Mouse (Mus musculus) erythroid progenitor cell, adult 5-6 weeks (primary cell): ENCODE data around the gene Gadd45g. TPM values are rescaled to one million over a fixed set of nuclear protein-coding genes. Genes with fewer than 3 reads are reported as not detected.

ENCODE experiments used
- ATAC-seq: replicated peaks from 2 replicates; pipeline ENCODE4 v1.8.0; 2016; ENCODE audit warnings: moderate number of reproducible peaks, mild to moderate bottlenecking, moderate TSS enrichment, inconsistent platforms; ENCODE audit not compliant: poor library complexity, low FRiP score, severe bottlenecking
- total RNA-seq, 2 experiments: library from RNA; stranded (forward) in 1 of 2; stranded (reverse) in 1 of 2; fragments of 150-400 nt in 1 of 2; fragments of 186-747, 209-891 nt in 1 of 2; gene quantifications; 2 replicates each; pipeline versions ENCODE4 v1.2.3 to v1.2.4; 2015 to 2017; ENCODE audit warnings: low replicate concordance in 2 of 2

Gadd45g gene
- total RNA-seq, 2 experiments from 2014 or later: not detected

DNA sequence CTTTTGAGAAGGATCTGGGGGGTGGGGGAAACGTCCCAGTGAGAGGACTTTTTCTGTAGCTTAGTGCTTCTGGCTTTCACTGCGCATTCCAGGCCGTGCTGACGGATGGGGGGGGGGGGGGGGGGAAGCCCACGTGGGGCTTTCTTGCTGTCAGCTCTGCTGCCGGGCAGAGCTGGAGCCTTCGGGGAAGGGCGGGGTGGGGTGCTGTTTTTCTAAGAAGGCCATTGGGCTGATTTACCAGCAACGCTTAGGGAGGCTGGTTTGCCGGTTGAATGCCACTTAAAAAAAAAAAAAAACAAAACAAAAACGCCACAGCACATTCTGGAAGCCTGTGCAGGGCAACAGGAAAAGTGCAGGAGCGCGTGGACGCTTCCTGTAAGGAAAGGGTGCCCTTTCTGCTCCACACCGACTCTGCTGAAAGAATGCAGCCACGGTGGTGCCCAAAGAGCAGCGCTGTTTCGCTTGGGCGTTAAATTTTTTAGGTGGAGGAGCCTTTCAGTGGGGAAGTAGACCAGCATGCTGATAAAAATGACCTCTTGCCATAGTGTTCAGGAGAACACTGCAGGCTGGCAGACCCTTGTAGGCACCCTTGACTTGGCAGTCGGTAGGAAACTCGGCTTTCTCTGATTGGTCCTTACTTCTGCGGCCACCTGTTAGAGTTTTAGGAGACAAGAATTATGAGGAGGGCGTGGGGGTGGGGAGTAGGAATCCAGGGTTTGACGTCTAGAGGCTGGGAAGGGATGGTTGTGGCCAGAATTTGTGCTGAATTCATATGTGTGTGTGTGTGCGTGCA lies 3.0 kb downstream of the Gadd45g start:
- no peak for ATAC-seq

DNA sequence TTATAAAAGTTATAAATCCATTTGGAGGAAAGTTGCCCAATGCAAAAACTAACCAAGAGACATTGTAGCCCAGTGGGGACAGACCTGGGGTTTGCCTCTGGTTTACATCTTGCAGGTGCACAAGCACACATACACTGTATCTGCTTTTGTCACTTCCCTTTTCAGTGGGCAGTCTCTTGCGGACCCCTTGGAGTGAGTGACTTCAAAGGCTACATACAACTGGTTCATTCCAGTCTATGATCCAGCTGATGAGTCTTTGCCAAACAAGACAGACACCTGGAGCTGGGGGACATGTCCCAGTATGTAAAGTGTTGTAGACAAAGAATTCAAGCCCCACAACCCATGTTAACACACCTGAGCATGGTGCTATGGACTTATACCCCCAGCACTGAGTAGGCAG lies 4.1 kb downstream of the Gadd45g start:
- no peak for ATAC-seq

DNA sequence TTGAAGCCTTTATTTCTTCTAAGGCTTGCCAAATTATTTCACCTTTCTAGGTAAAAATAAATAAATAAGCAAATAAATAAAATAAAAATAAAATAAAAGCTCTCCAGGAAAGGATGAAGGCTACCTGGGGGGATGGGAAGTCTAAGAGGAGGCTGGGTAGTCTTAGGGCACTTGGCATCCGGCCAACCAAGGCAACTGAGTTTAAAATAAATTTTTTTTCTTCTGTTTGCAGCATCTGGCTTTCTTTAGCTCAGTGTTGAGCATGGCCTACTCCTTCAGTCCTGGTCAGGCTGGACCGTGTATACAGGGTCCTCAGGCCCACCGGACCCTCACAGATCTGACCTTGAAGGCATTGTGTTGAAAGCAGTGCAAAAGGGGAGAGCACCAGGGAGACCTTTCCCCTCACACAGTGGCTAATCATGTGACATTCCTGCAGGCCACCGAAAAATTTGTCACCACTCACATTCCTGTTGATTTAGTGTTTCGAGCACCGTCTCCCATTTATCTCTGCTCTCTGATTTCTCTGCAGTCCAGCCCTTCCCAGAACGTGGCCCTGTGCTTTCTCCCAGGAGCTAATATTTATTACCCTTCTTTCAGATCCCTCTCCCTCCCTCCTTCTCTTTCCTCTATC lies 6.2 kb downstream of the Gadd45g start:
- ATAC-seq: no peak

DNA sequence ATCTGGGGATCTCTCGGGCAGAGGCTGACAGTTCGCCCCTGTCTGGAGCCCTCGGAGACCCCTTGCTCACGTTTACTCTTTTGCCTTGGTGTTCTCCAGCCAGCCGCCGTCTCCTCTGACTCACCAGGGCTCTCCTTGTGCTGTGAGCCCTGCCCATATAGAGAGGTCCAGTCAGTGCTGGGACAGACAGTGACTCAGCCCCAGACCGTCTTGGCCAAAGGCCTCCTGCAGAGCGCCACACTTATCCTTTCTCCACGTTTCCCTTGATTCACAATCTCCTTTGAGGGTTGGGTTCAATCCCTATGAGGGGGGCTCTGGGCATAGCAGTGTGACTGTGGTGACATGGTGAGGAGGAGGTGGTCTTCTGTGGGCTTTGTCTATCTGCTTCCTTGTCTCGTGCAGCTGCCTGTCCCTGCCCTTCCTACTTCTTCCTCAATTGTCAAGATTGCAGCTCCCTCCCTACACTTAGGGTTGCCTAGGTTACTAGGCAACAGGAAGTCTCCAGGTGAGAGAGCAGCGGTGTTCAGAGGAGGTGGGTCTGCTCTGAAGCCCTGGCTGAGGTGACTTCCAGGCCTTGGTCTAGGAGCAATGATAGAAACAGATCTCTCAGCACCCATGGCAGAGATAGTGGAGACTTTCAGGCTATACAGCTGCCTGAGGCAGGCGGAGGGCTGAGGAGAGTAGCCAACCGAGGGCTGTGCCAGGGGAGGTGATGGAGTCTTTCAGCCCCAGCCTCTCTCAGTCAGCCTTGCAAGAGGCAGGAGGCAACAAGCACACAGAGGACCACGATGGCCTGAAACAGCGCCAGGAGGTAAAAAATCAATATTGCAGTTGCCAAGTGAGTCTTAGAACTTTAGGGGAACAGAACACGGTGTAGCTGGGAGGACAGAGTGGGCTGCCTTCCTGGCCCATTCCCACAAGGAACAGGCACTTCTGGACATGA lies 7.1 kb downstream of the Gadd45g start:
- ATAC-seq: no peak

DNA sequence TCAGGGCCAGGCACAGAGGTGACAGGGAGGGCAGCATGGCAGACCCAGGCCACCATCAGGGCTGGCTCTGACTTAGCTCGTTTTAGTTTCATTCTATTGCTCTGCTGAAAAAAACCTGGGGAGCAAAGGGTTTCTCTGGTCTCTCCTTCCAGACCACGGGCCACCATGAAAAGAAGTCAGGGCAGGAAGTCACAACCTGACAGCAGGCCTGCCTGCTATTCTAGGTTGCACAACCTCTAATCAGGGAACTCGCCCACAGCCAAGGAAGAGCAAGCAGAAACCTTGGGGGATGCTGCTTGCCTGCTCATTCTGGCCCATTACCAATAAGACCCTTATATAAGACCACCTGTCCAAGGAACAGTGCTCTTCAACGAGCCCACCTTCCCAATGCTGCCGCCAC lies 9.1 kb downstream of the Gadd45g start:
- no peak for ATAC-seq

DNA sequence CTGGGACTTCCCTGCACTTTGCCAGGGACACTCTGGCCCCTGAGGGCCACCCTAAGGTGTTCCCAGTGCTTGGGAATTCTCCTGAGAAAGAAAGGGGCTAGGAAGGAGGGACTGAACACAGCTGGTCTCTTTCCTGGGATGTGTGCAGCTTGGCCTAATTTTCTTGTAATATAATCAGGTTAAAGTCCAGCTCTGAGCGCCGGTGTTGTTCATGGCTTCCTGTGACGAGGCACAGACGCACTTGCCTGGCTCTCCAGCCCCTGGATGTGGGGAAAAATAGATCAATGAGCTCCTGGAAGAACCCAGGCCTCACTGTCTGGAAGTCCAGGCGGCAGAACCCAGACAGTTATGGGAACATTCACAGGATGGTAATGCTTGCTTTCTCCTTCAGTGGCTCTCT lies 10.7 kb downstream of the Gadd45g start:
- ATAC-seq: no peak

DNA sequence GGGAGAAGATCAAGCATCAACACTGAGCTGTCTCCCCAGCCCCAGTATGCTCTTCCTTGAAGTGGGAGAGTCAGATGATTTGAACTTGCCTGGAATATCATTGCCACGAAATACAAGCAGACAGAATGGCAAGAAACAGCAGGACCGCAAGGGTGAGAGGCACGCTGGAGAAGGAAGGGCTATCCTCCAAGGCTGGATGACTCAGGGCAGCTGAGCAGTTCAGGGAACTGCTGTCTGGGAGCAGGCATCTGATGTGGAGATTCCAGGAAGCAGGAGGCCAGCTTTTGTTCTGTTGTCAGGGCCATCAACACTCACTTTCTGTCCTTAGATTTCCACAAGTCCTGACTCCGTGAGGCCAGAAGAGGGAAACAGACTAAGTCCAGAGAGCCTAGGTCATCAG lies 12.0 kb downstream of the Gadd45g start:
- ATAC-seq: no peak

DNA sequence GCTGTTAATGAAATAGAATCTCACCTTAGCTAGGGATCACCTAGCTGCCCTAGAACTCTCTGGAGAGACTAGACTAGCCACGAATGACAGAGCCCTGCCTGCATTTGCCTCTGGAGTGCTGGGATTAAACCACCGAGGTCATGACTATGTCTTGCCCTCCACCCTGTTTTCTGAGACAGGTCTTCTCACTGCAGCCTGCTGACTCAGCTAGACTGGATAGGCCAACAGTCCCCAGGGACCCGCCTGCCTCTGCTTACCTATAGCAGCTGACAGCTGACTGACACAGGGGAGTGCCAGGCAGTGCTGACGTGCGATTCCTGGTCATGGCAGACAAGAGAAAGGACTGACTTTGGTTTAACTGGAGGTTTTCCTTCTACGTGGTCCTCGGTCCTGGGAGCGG lies 12.7 kb downstream of the Gadd45g start:
- no peak for ATAC-seq

DNA sequence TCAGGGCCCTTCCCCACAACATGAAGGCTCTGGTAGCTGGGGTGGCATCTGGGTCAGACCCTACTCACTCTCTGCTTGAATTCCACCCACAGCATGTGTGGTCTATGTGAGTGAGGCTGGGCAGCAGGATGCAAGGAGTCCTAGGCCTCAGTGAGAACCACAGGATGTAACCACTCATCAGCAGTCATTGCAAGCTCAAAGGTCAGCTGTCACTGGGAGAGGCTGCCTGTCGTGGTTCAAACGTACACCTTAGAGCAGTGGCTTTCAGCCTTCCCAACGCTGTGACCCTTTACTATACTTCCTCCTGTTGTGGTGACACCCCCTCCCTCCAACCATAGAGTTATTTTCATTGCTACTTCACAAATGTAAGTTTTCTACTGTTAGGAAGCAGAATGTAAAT lies 13.3 kb downstream of the Gadd45g start:
- ATAC-seq: no peak

DNA sequence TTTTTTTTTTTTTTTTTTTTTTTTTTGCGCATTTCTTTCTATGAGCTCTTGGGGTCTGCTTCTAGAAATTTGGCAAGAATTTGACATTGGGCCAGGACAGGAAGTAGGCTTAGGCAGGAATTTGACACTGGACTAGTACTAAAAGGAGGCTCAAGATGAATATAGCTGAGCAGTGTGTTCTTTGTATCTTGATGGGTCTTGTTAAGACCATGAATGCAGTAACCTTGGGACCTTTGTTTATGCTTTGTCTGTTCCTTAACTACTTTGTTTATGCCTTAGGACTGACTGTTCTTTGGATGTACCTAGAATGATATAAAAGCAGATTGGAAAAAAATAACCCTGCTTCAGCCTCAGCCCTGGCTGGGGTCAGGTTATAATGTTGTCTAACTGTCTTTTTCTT lies 16.3 kb downstream of the Gadd45g start:
- ATAC-seq: no peak

DNA sequence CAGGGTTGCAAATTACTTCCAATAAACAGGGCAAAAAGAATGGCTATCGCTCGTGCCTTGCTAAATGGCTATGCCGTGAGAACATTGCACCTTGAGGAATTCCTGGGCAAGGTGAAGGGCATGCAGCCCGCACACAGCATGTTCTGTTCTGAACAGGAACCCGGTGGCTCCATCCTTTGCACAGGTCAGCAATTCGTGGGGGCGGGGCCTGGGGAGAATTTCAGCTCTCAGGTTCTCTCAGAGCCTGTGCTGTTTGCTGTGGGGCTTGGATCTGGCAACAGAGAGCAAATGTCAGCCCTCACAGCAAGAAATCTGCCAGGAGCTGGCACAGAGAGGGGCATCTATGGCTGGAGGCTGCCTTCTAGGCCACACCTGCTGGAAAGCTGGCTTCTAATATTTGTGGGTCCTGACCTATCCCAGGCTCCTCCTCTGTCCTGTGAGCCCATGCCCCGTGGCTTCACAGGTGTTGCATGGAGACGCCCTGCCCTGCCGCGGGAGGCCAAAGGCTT lies 19.7 kb downstream of the Gadd45g start:
- no peak for ATAC-seq

DNA sequence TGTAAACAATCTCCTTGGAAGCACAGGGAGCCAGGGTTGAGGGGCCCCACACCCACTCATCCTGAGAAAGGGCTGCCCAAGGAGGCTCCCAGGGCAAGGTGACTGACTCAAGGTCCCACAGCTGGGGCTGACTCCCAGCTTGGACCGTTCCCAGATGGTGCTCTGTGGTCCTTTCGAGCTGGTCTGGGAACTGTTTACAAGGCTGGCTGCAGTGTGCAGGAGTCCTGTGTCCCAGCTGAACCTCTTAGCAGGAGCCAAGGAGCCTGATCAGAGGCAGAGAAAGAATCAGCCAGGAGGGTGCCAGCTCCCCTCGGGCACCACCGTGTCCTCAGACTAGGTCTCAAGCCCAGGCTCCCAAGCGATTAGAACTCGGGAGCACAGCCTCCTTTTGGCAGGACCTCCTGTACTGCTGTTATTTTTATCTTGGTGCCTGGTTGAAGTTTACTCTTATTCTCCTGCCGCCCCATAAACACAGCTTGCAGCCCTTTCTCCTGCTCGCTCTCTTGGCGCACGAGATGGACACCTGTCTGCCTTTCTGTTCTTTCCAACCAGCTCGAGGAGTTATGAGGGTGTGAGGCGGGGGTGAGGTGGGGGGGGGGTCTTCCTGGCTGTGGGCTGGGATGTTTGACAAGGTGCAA lies 22.1 kb downstream of the Gadd45g start:
- no peak for ATAC-seq

DNA sequence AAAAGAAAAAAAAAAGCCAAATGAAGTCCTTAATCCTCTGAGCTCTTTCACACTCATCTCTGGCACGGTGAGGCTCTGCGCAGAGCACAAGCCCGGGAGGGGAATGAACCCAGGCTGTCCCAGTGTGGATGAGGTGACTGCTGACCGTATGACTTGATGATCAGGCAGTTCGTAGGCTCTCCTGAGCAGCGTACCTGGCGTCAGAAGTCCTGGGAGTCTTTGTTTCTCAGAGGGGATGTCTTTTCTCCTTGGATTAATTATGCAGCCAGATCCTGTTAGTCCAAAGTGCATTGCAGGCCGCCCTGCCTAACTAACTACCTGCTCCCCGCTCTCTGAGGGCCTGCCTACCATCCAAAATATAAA lies 22.6 kb downstream of the Gadd45g start:
- no peak for ATAC-seq

DNA sequence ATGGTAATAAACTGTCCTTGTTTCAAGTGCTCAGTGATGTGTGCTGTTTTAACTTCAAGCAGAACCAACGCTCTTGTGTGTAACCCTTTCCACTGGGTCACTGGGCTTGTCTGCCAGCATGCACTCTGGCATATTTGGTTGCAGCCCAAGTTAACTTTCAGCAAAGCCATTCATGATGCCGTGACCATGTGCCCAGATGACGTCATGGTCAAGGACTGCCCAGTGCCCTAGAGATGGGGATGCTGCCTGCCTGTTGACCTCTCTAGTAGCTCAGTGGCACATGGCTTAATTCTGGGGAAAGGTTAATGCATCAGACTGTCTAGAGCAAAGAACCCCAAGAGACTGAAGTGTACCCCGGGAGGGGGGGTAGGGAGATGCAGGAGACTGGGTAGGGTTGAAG lies 24.7 kb downstream of the Gadd45g start:
- no peak for ATAC-seq

DNA sequence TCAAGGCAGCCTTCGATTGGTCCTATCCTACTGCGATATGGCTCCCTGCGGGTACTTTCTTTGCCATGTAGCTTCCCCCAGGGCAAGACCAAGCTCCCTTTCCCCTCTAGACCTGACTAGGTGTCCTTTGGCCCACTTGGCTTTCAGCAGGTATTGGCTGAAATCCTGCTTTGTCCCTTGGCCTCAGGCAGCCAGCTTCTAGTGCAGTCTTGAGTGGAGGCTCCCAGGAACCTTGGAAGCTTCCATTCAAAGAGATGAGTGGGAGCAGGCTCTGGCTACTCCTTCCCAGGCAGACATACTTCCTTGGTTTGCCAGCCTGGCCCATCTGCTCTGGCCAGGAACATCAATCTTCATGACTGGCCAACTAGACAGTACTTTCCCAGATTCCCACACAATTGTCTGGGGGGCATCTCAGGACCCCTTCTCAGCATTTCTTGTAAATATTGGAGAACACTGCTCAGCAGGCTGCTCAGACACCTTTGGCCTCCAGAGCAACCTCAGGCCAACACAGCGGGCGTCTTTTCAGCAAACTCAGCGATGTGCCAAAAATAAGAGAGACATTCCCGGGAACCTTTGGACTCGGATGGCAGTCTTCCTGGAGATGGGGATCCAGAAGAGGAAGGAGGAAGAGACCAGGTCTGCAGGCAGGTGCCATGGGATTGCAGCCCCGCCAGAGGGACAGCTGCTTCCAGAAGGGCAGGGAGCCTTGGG lies 25.9 kb downstream of the Gadd45g start:
- ATAC-seq: no peak

DNA sequence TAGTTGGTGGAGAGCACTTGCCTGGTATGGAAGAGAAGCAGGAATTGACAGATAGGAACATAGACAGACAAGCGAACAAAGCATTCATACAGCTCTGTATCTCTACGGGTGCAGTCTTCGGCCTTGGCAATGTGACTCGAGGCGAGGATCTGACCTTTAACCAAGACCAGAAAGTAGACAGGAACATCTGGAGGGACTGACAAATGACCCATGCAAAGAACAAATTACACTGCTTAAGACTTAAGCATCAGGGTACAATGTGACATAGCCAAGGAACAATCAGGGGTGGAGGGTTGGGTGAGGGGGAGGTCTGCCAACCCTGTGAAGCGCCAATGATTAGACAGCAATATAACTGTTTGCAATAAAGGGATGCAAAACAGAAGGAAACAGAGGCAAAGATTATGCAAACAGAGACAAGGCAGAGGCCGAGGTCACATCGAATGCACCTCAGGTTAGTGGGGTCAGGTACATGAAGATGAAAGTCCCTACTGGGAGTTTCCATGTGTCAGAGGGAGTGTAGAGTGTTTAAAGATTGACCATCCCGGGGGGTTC lies 26.6 kb downstream of the Gadd45g start:
- no peak for ATAC-seq

DNA sequence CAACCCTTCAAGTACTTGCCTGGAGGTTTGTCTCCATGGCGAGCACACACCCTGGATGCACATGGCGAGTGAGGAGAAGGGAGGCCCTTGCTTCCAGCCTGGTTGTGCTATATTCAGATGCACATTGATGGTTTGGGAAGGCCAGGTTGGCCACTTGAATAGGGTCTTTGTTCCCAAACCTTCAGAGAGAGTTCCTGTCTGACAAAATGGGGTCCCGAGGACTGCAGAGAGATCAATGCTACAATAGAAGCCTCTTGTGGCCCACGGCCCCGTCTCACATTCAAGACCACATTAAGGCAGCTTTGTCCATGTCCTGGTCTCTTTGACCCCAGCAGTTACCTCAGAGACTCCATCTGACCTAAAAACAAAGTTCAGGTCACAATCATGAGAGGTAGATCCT lies 27.3 kb downstream of the Gadd45g start:
- ATAC-seq: no peak

DNA sequence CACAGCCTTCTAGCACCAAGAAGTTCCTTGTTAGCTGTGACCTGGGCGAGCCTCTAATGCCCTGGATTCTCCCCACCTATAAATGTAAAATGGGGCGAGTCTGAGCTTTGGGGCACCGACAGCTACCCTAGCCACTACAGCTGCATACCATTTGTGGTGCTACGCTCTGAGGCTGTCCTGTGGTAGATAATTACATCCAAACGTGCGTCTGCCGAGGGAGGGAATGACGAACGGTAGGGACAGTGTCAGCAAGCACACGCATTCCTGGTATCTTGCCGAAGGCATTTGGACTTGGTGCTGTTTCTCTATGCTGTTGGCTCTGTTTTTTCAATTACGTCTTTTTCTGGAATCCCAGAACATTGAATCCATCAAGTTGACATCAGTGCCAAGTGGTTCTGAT lies 29.7 kb downstream of the Gadd45g start:
- no peak for ATAC-seq

DNA sequence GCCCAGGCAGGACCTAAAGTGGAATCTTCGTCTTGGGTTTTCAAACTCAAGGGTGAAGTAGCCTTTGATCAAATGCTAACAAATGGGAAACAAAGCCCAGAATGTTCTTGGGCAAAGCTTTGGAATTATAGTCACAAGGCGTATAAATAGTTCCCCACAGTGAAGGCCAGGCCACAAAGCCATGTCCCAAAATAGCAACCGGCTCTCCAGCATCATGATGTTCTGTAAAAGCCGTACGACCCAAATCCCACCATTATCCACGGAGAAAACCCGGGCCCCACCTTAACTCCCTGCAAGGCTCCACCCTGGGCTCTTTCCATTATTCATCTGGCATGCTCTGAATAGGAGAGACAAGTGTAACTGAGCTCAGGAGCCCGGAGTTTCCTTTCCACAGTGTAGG lies 32.3 kb downstream of the Gadd45g start:
- ATAC-seq: no peak
